Mouse (Mus musculus) midbrain, embryonic 11.5 days (tissue): ENCODE results near the gene Rpl13. TPM values are rescaled to one million over a fixed set of nuclear protein-coding genes. Genes with fewer than 3 reads are reported as not detected.

ENCODE experiments used
- microRNA-seq: library from miRNA; unstranded; fragments of <30 nt; microRNA quantifications from one replicate; pipeline ENCODE4, GENCODE M21; 2017
- polyA plus RNA-seq: library from polyadenylated mRNA; unstranded; fragments of >200 nt; fragmentation: Nextera tagmentation; extraction: Ambion mirVana; gene quantifications from 2 replicates; pipeline ENCODE4 v1.2.1, GENCODE M21; 2014

The Rpl13 gene
- polyA plus RNA-seq, 1 experiment from 2014 or later: 1,403 TPM

Small RNAs within 50 kb of the gene (microRNA-seq; reads per million reads assigned to microRNA genes)
- gene Mir7079 (1.1 reads per million), gene Mir7080 (not detected)

Other genes starting within 250 kb of the Rpl13 start
- gene Ankrd11, start 60.1 kb upstream of the Rpl13 start, polyA plus RNA-seq: 61.9 and 72.0 TPM in 2 replicates
- 35.9 TPM in 2 replicates for gene Spg7, start 39.4 kb upstream of the Rpl13 start, polyA plus RNA-seq
- gene Cpne7, start 15.0 kb downstream of the Rpl13 start, polyA plus RNA-seq: 0.07 TPM in 1 of 2 replicates, not detected in the other
- 2.9 and 3.2 TPM in 2 replicates for gene Sult5a1, start 56.0 kb downstream of the Rpl13 start, polyA plus RNA-seq
- gene Dpep1, start 83.9 kb downstream of the Rpl13 start, polyA plus RNA-seq: 1.7 and 2.2 TPM in 2 replicates
- gene Chmp1a, start 110.4 kb downstream of the Rpl13 start, polyA plus RNA-seq: 92.7 and 104 TPM in 2 replicates
- 5.9 and 6.0 TPM in 2 replicates for gene Spata33, start 110.5 kb downstream of the Rpl13 start, polyA plus RNA-seq
- gene Cdk10, start 122.5 kb downstream of the Rpl13 start, polyA plus RNA-seq: 30.9 and 34.3 TPM in 2 replicates
- gene Spata2l, start 133.9 kb downstream of the Rpl13 start, polyA plus RNA-seq: 1.2 and 1.7 TPM in 2 replicates
- 15.2 and 19.0 TPM in 2 replicates for gene Zfp276, start 151.8 kb downstream of the Rpl13 start, polyA plus RNA-seq
- 23.7 and 23.8 TPM in 2 replicates for gene Vps9d1, start 152.0 kb downstream of the Rpl13 start, polyA plus RNA-seq
- gene Fanca, start 216.2 kb downstream of the Rpl13 start, polyA plus RNA-seq: 31.5 and 33.1 TPM in 2 replicates
- gene Spire2, start 230.4 kb downstream of the Rpl13 start, polyA plus RNA-seq: 9.2 and 13.2 TPM in 2 replicates